Mouse (Mus musculus): ENCODE data around the gene Syt13. TPM values are rescaled to one million over a fixed set of nuclear protein-coding genes. Genes with fewer than 3 reads are reported as not detected.

Syt13 gene
- polyA plus RNA-seq, 1 experiment = 1.6 TPM

- peak; percentile 60 for DNase-seq
- Histone ChIP-seq H3K4me3 (ENCODE audit: insufficient read depth, low read depth, low read length) (no peak overlapping the region), H3K27ac (ENCODE audit: insufficient read depth, low read depth, low read length) (no peak overlapping the region), H3K27me3 (replicated peaks; ENCODE audit: control insufficient read depth, insufficient read depth, low read length) (no peaks in the 10 kb centered on the region), H3K4me1 (ENCODE audit: control insufficient read depth, insufficient read depth, low read length) (no peaks in the 10 kb centered on the region), H3K36me3 (ENCODE audit: control insufficient read depth, insufficient read depth, low read length) (no peaks in the 10 kb centered on the region)
- 6% methylated on average over 15 of the region's 15 CpGs for WGBS
- TF ChIP-seq POLR2A (IDR thresholded peaks at IDR 0.05; ENCODE audit: low read depth, low read length) (no peak), CTCF (conservative IDR thresholded peaks at IDR 0.05; ENCODE audit: insufficient read depth, insufficient read length, low read depth, low read length) (peak; percentile 88)
Observed at GRCm38 (mm10) chr2:92883039-92883911, 31.6 kb upstream of the Syt13 start.

GRCm38 (mm10) chr2:92883912-92884243 is 31.0 kb upstream of the Syt13 start:
- WGBS = 0% methylated on average over 2 of the region's 2 CpGs
- Histone ChIP-seq H3K4me1 (ENCODE audit: control insufficient read depth, insufficient read depth, low read length) (no peaks in the 10 kb centered on the region), H3K36me3 (ENCODE audit: control insufficient read depth, insufficient read depth, low read length) (no peaks in the 10 kb centered on the region), H3K27ac (ENCODE audit: insufficient read depth, low read depth, low read length) (no peak overlapping the region), H3K27me3 (replicated peaks; ENCODE audit: control insufficient read depth, insufficient read depth, low read length) (no peaks in the 10 kb centered on the region), H3K4me3 (ENCODE audit: insufficient read depth, low read depth, low read length) (no peak overlapping the region)
- DNase-seq = peak; percentile 44
- TF ChIP-seq POLR2A (IDR thresholded peaks at IDR 0.05; ENCODE audit: low read depth, low read length) (no peak), CTCF (conservative IDR thresholded peaks at IDR 0.05; ENCODE audit: insufficient read depth, insufficient read length, low read depth, low read length) (no peak)

- Histone ChIP-seq H3K4me3 (ENCODE audit: insufficient read depth, low read depth, low read length) (no peak overlapping the region), H3K4me1 (ENCODE audit: control insufficient read depth, insufficient read depth, low read length) (no peaks in the 10 kb centered on the region), H3K36me3 (ENCODE audit: control insufficient read depth, insufficient read depth, low read length) (no peaks in the 10 kb centered on the region), H3K27me3 (replicated peaks; ENCODE audit: control insufficient read depth, insufficient read depth, low read length) (no peaks in the 10 kb centered on the region), H3K27ac (ENCODE audit: insufficient read depth, low read depth, low read length) (no peak overlapping the region)
- TF ChIP-seq POLR2A (IDR thresholded peaks at IDR 0.05; ENCODE audit: low read depth, low read length) = no peak
- no peak for TF ChIP-seq CTCF (conservative IDR thresholded peaks at IDR 0.05; ENCODE audit: insufficient read depth, insufficient read length, low read depth, low read length)
- no peak for DNase-seq
- WGBS = 83% methylated on average over 6 of the region's 6 CpGs
Observed at GRCm38 (mm10) chr2:92884976-92885375, 29.9 kb upstream of the Syt13 start.

- Histone ChIP-seq H3K4me1 (ENCODE audit: control insufficient read depth, insufficient read depth, low read length) (no peaks in the 10 kb centered on the region), H3K27ac (ENCODE audit: insufficient read depth, low read depth, low read length) (no peak overlapping the region), H3K36me3 (ENCODE audit: control insufficient read depth, insufficient read depth, low read length) (no peaks in the 10 kb centered on the region), H3K4me3 (ENCODE audit: insufficient read depth, low read depth, low read length) (no peak overlapping the region), H3K27me3 (replicated peaks; ENCODE audit: control insufficient read depth, insufficient read depth, low read length) (no peaks in the 10 kb centered on the region)
- 74% methylated on average over 3 of the region's 3 CpGs for whole genome bisulfite sequencing
- no peak for DNase-seq
- TF ChIP-seq CTCF (conservative IDR thresholded peaks at IDR 0.05; ENCODE audit: insufficient read depth, insufficient read length, low read depth, low read length) (no peak), POLR2A (IDR thresholded peaks at IDR 0.05; ENCODE audit: low read depth, low read length) (no peak)
Observed at GRCm38 (mm10) chr2:92886862-92887261, 28.0 kb upstream of the Syt13 start.

- TF ChIP-seq POLR2A (IDR thresholded peaks at IDR 0.05; ENCODE audit: low read depth, low read length) = no peak
- no peak for TF ChIP-seq CTCF (conservative IDR thresholded peaks at IDR 0.05; ENCODE audit: insufficient read depth, insufficient read length, low read depth, low read length)
- no peaks in the 10 kb centered on the region for H3K27me3 ChIP-seq (replicated peaks; ENCODE audit: control insufficient read depth, insufficient read depth, low read length)
- H3K4me3 ChIP-seq (ENCODE audit: insufficient read depth, low read depth, low read length) = no peak overlapping the region
- WGBS = 82% methylated on average over 4 of the region's 4 CpGs
- H3K27ac ChIP-seq (ENCODE audit: insufficient read depth, low read depth, low read length) = no peak overlapping the region
- no peaks in the 10 kb centered on the region for H3K36me3 ChIP-seq (ENCODE audit: control insufficient read depth, insufficient read depth, low read length)
- no peak for DNase-seq
- no peaks in the 10 kb centered on the region for H3K4me1 ChIP-seq (ENCODE audit: control insufficient read depth, insufficient read depth, low read length)
Observed at GRCm38 (mm10) chr2:92892524-92892923, 22.4 kb upstream of the Syt13 start.

GRCm38 (mm10) chr2:92903650-92904049 is 11.2 kb upstream of the Syt13 start:
- no peak for TF ChIP-seq POLR2A (IDR thresholded peaks at IDR 0.05; ENCODE audit: low read depth, low read length)
- no peak for TF ChIP-seq CTCF (conservative IDR thresholded peaks at IDR 0.05; ENCODE audit: insufficient read depth, insufficient read length, low read depth, low read length)
- WGBS = 73% methylated on average over 13 of the region's 13 CpGs

GRCm38 (mm10) chr2:92904307-92904859 is 10.5 kb upstream of the Syt13 start:
- H3K4me1 ChIP-seq (ENCODE audit: control insufficient read depth, insufficient read depth, low read length) = no peaks in the 10 kb centered on the region
- no peak overlapping the region for H3K4me3 ChIP-seq (ENCODE audit: insufficient read depth, low read depth, low read length)
- 31% methylated on average over 8 of the region's 8 CpGs for WGBS
- peak; percentile 51 for DNase-seq
- no peaks in the 10 kb centered on the region for H3K27me3 ChIP-seq (replicated peaks; ENCODE audit: control insufficient read depth, insufficient read depth, low read length)
- H3K27ac ChIP-seq (ENCODE audit: insufficient read depth, low read depth, low read length) = no peak overlapping the region
- no peaks in the 10 kb centered on the region for H3K36me3 ChIP-seq (ENCODE audit: control insufficient read depth, insufficient read depth, low read length)
- TF ChIP-seq POLR2A (IDR thresholded peaks at IDR 0.05; ENCODE audit: low read depth, low read length) (no peak), CTCF (conservative IDR thresholded peaks at IDR 0.05; ENCODE audit: insufficient read depth, insufficient read length, low read depth, low read length) (peak; percentile 45)

More at GRCm38 (mm10) chr2:92903650-92904049, 11.2 kb upstream of the Syt13 start:
- no peak overlapping the region for H3K4me3 ChIP-seq (ENCODE audit: insufficient read depth, low read depth, low read length)
- H3K4me1 ChIP-seq (ENCODE audit: control insufficient read depth, insufficient read depth, low read length) = no peaks in the 10 kb centered on the region
- H3K27ac ChIP-seq (ENCODE audit: insufficient read depth, low read depth, low read length) = no peak overlapping the region
- no peaks in the 10 kb centered on the region for H3K36me3 ChIP-seq (ENCODE audit: control insufficient read depth, insufficient read depth, low read length)
- no peaks in the 10 kb centered on the region for H3K27me3 ChIP-seq (replicated peaks; ENCODE audit: control insufficient read depth, insufficient read depth, low read length)
- no peak for DNase-seq

Data from kidney, adult 2 months (tissue).